Mouse (Mus musculus) heart, embryonic 16.5 days (tissue): ENCODE results near the gene Anxa4. TPM values are rescaled to one million over a fixed set of nuclear protein-coding genes. Genes with fewer than 3 reads are reported as not detected.

Experiments
- ATAC-seq: fragments of 200-750 bp; cut with Nextera tagmentation; replicated peaks from 2 replicates; pipeline ENCODE4 v1.8.0; 2017; ENCODE audit warnings: moderate number of reproducible peaks; ENCODE audit not compliant: insufficient read depth, low FRiP score; ENCODE audit errors: extremely low read depth
- H3K27ac ChIP-seq: fragments of 300-500 bp; sonication (generic); 2 replicates; pipeline ENCODE4 v1.5.1; 2014; ENCODE audit warnings: mild to moderate bottlenecking, low read length, control low read depth, moderate library complexity
- H3K27me3 ChIP-seq: fragments of 300-500 bp; sonication (generic); 2 replicates; pipeline ENCODE4 v1.6.1; 2014; ENCODE audit warnings: low read length, mixed read lengths; ENCODE audit not compliant: control insufficient read depth, insufficient read depth
- H3K36me3 ChIP-seq: fragments of 300-500 bp; sonication (generic); 2 replicates; pipeline ENCODE4 v1.6.1; 2014; ENCODE audit not compliant: control insufficient read depth, insufficient read depth
- H3K4me1 ChIP-seq: fragments of 300-500 bp; sonication (generic); 2 replicates; pipeline ENCODE4 v1.6.1; 2014; ENCODE audit warnings: low read length, mixed read lengths; ENCODE audit not compliant: control insufficient read depth, insufficient read depth
- H3K4me2 ChIP-seq: fragments of 300-500 bp; sonication (generic); 2 replicates; pipeline ENCODE4 v1.6.1; 2014; ENCODE audit warnings: low read depth, mild to moderate bottlenecking, control low read depth, low read length
- H3K4me3 ChIP-seq: fragments of 300-500 bp; sonication (generic); 2 replicates; pipeline ENCODE4 v1.5.1; 2014; ENCODE audit warnings: mild to moderate bottlenecking, control low read depth, low read length
- H3K9ac ChIP-seq: fragments of 300-500 bp; sonication (generic); 2 replicates; pipeline ENCODE4 v1.6.1; 2014; ENCODE audit warnings: low read length, control low read depth
- H3K9me3 ChIP-seq: fragments of 300-500 bp; sonication (generic); replicated peaks from 2 replicates; pipeline ENCODE4 v1.6.1; 2016; ENCODE audit warnings: low read length; ENCODE audit not compliant: control insufficient read depth
- WGBS: fragments of 180-500 bp; shearing (Covaris S2); extraction: QIAGEN DNeasy Blood & Tissue Kit; methylation state at CpG from one replicate; pipeline ENCODE4 v1.1.7; 2014; 5-methylcytosine and 5-hydroxymethylcytosine counted together
- polyA plus RNA-seq: library from polyadenylated mRNA; unstranded; fragments of >200 nt; fragmentation: Nextera tagmentation; extraction: Ambion mirVana; gene quantifications from 2 replicates; pipeline ENCODE4 v1.2.1, GENCODE M21; 2015

The Anxa4 gene
- polyA plus RNA-seq, 1 experiment from 2014 or later: 32.7 TPM

DNA sequence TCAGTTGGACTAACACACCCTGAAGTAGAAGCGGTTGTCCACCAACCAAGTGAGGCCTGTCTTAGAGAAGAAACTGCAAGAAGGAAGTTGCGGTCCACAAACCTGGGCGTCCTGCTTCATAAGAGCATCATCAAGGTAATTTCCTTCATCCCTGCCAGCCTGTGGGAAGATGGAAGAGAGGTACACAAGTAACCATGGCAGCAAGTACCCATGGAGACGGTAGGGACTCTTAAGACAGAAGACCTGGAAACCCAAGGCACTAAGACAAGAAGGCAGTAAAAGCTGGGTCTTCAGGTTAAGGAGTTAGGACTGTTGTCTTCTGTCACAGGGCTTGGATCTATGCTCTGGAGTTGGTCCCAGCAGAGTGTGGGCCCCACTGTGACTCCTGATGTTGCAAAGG is 42.4 kb downstream of the Anxa4 start:
- no peaks in the 10 kb centered on the region for H3K4me1 ChIP-seq
- no peak overlapping the region for H3K27ac ChIP-seq
- H3K9me3 ChIP-seq: 0 out of 2 replicates have a peak, but pooled peaks cover 3% of the 10 kb centered on the region
- H3K4me3 ChIP-seq: no peak overlapping the region
- 83% methylated on average over 4 of the region's 4 CpGs for WGBS
- peaks cover 12% of the 10 kb centered on the region for H3K36me3 ChIP-seq
- no peaks in the 10 kb centered on the region for H3K27me3 ChIP-seq
- no peak for ATAC-seq
- no peak overlapping the region for H3K9ac ChIP-seq
- H3K4me2 ChIP-seq: no peak overlapping the region

DNA sequence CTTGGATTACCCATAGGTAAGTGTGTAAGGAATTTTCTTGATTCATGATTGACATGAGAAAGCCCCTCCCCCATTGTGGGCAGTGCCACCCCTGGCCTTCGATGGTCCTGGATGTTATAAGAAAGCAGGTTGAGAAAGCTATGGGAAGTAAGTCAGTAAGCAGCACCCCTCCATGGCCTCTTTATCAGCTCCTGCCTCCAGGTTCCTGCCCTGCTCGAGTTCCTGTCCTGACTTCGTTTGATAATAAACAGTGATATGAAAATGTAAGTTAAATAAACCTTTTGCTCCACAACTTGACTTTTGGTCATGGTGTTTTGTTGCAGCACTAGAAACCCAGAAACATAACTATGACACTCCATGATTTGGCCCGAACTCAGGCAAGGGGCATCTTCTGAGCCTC is 43.6 kb downstream of the Anxa4 start:
- ATAC-seq: no peak
- Histone ChIP-seq H3K4me1 (no peaks in the 10 kb centered on the region), H3K27ac (no peak overlapping the region), H3K27me3 (no peaks in the 10 kb centered on the region), H3K4me3 (no peak overlapping the region), H3K4me2 (no peak overlapping the region), H3K36me3 (peaks cover 12% of the 10 kb centered on the region), H3K9me3 (0 out of 2 replicates have a peak, but pooled peaks cover 3% of the 10 kb centered on the region), H3K9ac (no peak overlapping the region)
- WGBS: 68% methylated on average over 4 of the region's 4 CpGs

DNA sequence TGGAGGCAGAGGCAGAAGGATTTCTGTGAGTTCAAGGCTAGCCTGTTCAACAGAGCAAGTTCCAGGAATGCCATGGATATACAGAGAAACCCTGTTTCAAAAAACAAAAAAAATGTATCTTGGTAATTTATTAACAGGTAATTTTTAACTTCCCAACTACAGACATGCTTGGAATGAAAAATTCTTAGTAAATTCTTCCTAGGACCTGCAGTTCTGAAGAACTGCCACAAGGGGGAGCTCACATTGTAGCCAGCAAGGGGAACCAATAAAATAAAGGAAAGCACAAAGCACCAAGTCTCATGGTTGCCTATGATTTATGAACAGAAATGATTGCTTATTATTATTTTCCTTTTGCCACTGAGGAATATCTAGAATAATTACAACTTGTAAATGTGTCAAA is 46.2 kb downstream of the Anxa4 start:
- Histone ChIP-seq H3K27me3 (no peaks in the 10 kb centered on the region), H3K4me1 (no peaks in the 10 kb centered on the region), H3K27ac (no peak overlapping the region), H3K4me3 (no peak overlapping the region), H3K4me2 (no peak overlapping the region), H3K36me3 (peaks cover 6% of the 10 kb centered on the region), H3K9me3 (no peaks in the 10 kb centered on the region), H3K9ac (no peak overlapping the region)
- ATAC-seq: no peak

DNA sequence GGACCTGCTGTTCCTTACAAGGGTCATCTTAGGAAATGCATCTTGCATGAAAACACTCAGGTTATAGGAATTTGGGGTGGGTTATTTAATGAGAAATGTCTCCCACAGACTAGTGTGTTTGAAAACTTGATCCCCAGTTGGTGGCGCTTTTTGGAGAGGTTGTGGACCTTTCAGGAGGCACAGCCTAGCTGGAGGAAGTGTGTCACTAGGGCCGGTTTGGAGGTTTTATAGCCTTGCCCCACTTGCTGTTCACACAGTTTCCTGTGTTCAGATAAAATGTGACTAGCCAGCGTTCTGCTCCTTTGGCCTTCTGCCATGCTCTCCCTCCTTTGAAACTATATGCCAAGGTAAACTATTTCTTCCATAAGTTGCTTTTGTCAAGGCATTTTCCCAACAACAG is 52.7 kb downstream of the Anxa4 start:
- Histone ChIP-seq H3K27ac (no peak overlapping the region), H3K4me2 (no peak overlapping the region), H3K4me1 (no peaks in the 10 kb centered on the region), H3K27me3 (no peaks in the 10 kb centered on the region), H3K36me3 (peaks cover 12% of the 10 kb centered on the region), H3K4me3 (no peak overlapping the region), H3K9me3 (peaks cover 3% of the 10 kb centered on the region; the same call in 1 of the 2 replicates), H3K9ac (no peak overlapping the region)
- no peak for ATAC-seq
- WGBS: 19% methylated on average over 3 of the region's 3 CpGs

DNA sequence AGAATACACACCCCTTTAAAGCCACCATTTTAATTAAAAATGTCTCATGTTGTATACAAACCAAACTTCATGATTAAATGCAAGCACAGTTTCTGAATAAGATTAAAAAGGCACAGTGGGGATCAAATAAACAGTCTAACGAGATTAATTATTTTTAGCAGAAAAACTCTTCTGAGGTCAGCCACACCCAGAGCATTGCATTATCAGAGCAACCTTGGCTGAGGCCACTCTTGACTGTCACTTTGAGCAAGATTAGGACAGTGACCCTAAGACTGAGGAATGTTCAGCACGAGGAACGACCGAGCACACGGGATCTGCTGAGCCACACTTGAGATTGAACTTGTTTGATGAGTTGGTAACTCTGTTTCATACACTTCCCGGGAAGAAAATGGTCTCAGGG is 56.6 kb downstream of the Anxa4 start:
- Histone ChIP-seq H3K4me1 (peaks cover 8% of the 10 kb centered on the region), H3K9ac (no peak overlapping the region), H3K4me3 (no peak overlapping the region), H3K27me3 (no peaks in the 10 kb centered on the region), H3K9me3 (peaks cover 3% of the 10 kb centered on the region; the same call in 1 of the 2 replicates), H3K27ac (no peak overlapping the region), H3K4me2 (no peak overlapping the region), H3K36me3 (peaks cover 4% of the 10 kb centered on the region)
- 35% methylated on average over 6 of the region's 6 CpGs for WGBS
- no peak for ATAC-seq

DNA sequence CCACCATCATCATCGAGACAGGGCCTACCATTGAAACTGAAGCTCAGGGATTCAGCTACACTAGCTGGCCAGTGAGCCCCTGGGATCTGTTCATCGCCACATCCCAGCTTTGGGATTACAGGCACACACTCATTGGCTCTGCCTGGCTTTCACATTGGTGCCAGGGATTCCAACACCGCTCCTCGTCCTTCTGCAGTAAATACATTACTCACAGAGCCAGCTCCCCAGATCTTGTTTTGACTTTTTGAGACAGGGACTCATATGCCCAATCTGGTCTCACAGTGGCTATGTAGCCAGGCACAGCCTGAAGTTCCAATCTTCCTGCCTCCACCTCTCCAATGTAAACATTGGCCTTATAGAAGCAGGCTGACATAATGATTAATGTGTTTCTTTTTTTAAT is 57.1 kb downstream of the Anxa4 start:
- Histone ChIP-seq H3K4me3 (no peak overlapping the region), H3K36me3 (no peaks in the 10 kb centered on the region), H3K9me3 (peaks cover 3% of the 10 kb centered on the region; the same call in 1 of the 2 replicates), H3K4me2 (no peak overlapping the region), H3K27me3 (no peaks in the 10 kb centered on the region), H3K27ac (no peak overlapping the region), H3K4me1 (peaks cover 8% of the 10 kb centered on the region), H3K9ac (no peak overlapping the region)
- ATAC-seq: no peak
- WGBS: 74% methylated on average over 4 of the region's 4 CpGs

DNA sequence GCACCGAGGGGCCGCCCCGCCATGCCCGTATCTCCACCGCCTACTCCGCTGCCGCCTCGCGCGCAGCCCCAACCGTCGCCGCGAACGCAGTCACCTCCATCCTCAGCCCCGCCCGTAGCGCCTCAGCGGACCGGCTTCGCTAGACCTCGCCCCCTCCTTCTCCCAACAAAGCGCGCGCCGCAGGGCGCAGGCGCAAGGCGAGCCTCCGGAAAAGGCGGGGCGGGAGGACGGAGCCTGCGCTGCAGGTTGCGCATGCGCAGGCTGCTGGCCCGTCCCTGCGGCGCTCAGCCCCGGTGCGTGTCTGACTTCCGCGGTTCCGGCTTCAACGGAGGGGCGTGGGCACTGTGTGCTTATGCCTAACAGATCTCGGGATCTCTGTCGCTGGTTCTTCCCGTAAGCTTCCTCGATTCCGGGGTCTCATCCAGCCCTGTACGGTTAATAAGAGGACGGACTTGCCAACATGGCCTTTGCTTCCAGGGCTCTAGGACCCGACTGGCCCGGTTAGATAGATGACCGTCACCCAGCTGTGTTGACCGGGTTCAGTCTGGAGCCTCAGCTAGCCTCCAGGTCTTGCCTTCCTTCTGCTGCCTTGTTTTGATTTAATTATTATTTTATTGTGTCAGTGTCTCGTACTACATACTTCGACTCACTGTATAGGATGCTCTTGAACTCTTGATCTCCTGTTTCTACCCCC is 60.1 kb downstream of the Anxa4 start, which contains the start of gene Gmcl1:
TSS of gene Gmcl1 (minus strand) at position 201 of the 694 bp plus-strand sequence.
- WGBS: under 1% methylated on average over 57 of the region's 59 CpGs
- H3K27ac ChIP-seq: peak within 1 kb of the TSS; percentile 68
- H3K36me3 ChIP-seq: no peaks in the 10 kb centered on the region
- H3K27me3 ChIP-seq: no peaks in the 10 kb centered on the region
- peak within 1 kb of the TSS; percentile 65 for H3K4me3 ChIP-seq
- H3K9ac ChIP-seq: peak within 1 kb of the TSS; percentile 89
- ATAC-seq: peak; percentile 95
- no peaks in the 10 kb centered on the region for H3K9me3 ChIP-seq
- H3K4me1 ChIP-seq: peaks cover 11% of the 10 kb centered on the region
- peak within 1 kb of the TSS; percentile 85 for H3K4me2 ChIP-seq

DNA sequence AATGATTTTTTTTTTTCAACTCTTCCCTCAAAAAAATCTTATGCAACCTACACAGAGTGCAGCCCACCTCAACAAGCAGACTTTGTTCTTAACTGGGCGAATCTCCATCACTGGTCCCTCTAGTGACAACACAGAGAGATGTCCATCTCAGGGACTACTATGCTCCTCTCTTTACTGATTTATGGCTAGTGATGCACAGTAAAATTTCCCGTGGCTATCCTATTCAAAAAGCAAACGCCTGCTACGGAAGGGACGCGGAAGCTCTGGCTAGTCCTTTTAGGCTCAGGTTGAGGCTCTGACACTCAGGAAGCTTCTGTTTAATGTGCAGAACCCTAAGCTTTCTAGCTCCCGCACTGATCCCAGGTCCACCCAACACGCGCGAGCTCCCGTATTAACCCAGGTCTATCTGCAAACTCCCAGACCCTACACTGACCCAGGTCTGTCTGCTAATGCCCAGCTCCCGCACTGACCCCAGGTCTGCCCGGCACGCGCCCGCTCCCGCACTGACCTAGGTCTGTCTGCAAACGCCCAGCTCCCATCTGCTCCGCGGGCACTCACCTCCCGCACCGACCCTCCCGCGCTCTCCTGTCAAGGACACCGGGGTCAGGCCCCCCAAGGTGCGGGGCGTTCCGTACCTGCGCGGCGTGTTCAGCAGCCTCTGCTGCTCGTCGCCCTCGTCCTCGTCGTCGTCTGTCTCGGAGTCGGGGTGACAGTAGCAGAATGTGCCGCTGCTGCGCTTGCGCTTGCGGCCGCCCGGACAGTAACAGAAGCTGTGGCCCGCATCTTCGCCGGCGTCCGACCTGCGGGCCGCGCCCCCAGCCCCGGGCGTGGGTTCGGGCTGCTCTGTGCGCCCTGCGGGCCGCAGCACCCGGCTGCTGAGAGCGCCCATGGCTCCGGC is 60.9 kb downstream of the Anxa4 start:
- WGBS: under 1% methylated on average over 59 of the region's 62 CpGs
- Histone ChIP-seq H3K4me3 (peak overlapping the region; percentile 65), H3K9ac (peak overlapping the region; percentile 72), H3K27me3 (no peaks in the 10 kb centered on the region), H3K36me3 (peaks cover 1% of the 10 kb centered on the region; the same call in 1 of the 2 replicates), H3K4me1 (peaks cover 11% of the 10 kb centered on the region), H3K9me3 (no peaks in the 10 kb centered on the region), H3K27ac (peak overlapping the region; percentile 68), H3K4me2 (peak overlapping the region; percentile 80)
- ATAC-seq: peak; percentile 34

DNA sequence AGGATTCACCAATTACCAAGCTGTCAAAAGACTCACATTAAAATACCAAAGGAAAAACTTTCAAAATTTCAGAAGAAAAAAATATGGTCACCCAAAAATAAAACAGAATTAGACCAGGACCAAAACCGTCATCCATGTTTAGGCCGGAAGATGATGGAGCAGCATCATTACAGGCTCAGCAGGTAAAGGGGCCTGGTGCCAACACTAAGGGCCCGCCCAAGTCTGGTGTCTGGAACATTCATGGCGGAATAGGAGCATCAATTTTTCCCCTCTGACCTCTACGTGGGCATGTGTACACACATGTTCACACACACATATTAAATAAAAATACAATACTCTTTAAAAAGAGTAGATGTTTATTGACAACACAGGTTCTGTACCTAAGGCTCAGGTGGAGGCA is 64.7 kb downstream of the Anxa4 start:
- no peak overlapping the region for H3K4me2 ChIP-seq
- no peak overlapping the region for H3K27ac ChIP-seq
- no peak for ATAC-seq
- WGBS: 90% methylated on average over 5 of the region's 5 CpGs
- H3K4me1 ChIP-seq: peaks cover 6% of the 10 kb centered on the region
- no peaks in the 10 kb centered on the region for H3K27me3 ChIP-seq
- H3K9ac ChIP-seq: no peak overlapping the region
- H3K9me3 ChIP-seq: no peaks in the 10 kb centered on the region
- H3K36me3 ChIP-seq: peaks cover 5% of the 10 kb centered on the region; the same call in 1 of the 2 replicates
- H3K4me3 ChIP-seq: no peak overlapping the region
